Mouse (Mus musculus) forebrain, embryonic 11.5 days (tissue): ENCODE data around the gene Ano6. TPM values are rescaled to one million over a fixed set of nuclear protein-coding genes. Genes with fewer than 3 reads are reported as not detected.
A peak's percentile ranks its signal among the peaks of the same experiment; 100 is the strongest.

ENCODE experiments used
- ATAC-seq: fragments of 200-750 bp; cut with Nextera tagmentation; replicated peaks from 2 replicates; pipeline ENCODE4 v1.8.0; 2017; ENCODE audit warnings: moderate TSS enrichment; ENCODE audit not compliant: low FRiP score
- DNase-seq: peaks from one replicate; pipeline ENCODE4 v3.0.0-alpha.2; 2017; ENCODE audit warnings: low spot score
- H3K27ac ChIP-seq: fragments of 300-500 bp; sonication (generic); 2 replicates; pipeline ENCODE4 v1.5.1; 2014; ENCODE audit warnings: low read depth, low read length
- H3K27me3 ChIP-seq: fragments of 300-500 bp; sonication (generic); 2 replicates; pipeline ENCODE4 v1.6.1; 2014; ENCODE audit warnings: mild to moderate bottlenecking, low read length, mixed read lengths; ENCODE audit not compliant: control insufficient read depth, insufficient read depth
- H3K36me3 ChIP-seq: fragments of 300-500 bp; sonication (generic); 2 replicates; pipeline ENCODE4 v1.6.1; 2014; ENCODE audit warnings: mild to moderate bottlenecking, low read length, moderate library complexity, mixed read lengths; ENCODE audit not compliant: control insufficient read depth, insufficient read depth
- H3K4me1 ChIP-seq: fragments of 300-500 bp; sonication (generic); replicated peaks from 2 replicates; pipeline ENCODE4 v1.6.1; 2014; ENCODE audit warnings: low read length, mixed read lengths; ENCODE audit not compliant: control insufficient read depth, insufficient read depth
- H3K4me2 ChIP-seq: fragments of 300-500 bp; sonication (generic); 2 replicates; pipeline ENCODE4 v1.6.1; 2014; ENCODE audit warnings: low read depth, mild to moderate bottlenecking, low read length, moderate library complexity, mixed read lengths; ENCODE audit not compliant: severe bottlenecking
- H3K4me3 ChIP-seq: fragments of 300-500 bp; sonication (generic); 2 replicates; pipeline ENCODE4 v1.5.1; 2014; ENCODE audit warnings: low read depth, low read length
- H3K9ac ChIP-seq: fragments of 300-500 bp; sonication (generic); 2 replicates; pipeline ENCODE4 v1.6.1; 2014; ENCODE audit warnings: low read length
- H3K9me3 ChIP-seq: fragments of 300-500 bp; sonication (generic); 2 replicates; pipeline ENCODE4 v1.6.1; 2016; ENCODE audit warnings: low read length, mixed read lengths; ENCODE audit not compliant: control insufficient read depth
- WGBS: fragments of 180-500 bp; shearing (Covaris S2); extraction: QIAGEN DNeasy Blood & Tissue Kit; methylation state at CpG from one replicate; pipeline ENCODE4 v1.1.7; 2014; 5-methylcytosine and 5-hydroxymethylcytosine counted together
- polyA plus RNA-seq: library from polyadenylated mRNA; unstranded; fragments of >200 nt; fragmentation: Nextera tagmentation; extraction: Ambion mirVana; gene quantifications from 2 replicates; pipeline ENCODE4 v1.2.1, GENCODE M21; 2014

The Ano6 gene
- polyA plus RNA-seq, 1 experiment from 2014 or later: 40.3 TPM

DNA sequence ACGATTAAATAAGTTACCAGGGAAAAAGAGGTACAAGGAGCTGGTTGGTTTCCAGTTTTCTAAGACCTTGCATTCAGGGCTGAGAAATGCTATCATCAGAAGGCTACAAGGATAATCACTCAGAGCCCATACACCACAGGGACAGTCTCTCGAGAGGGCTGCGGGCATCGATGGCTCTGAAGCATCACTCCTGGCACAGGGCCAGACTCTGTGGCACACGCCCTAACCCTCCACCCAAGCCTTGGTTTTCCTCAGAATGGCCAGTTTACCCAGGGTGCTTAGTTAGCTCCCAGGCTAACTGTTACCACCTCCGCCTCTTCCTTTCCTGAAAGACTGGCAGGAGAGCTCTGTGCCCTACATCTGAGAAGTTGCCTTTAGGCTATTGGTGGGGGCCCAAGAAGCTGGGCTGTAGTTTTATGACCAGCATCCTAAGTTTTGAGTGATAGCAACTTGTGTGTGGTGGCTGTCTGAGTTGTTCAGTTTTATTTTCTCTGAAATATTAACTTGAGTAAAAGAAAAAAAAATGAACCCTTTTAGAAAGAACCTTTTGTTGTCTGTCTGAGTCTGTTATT, 57.9 kb downstream of the Ano6 start:
- Histone ChIP-seq H3K4me1 (no peaks in the 10 kb centered on the region), H3K9ac (no peak overlapping the region), H3K27me3 (no peaks in the 10 kb centered on the region), H3K36me3 (no peaks in the 10 kb centered on the region), H3K9me3 (no peaks in the 10 kb centered on the region), H3K27ac (no peak overlapping the region), H3K4me2 (no peak overlapping the region), H3K4me3 (no peak overlapping the region)
- ATAC-seq: no peak
- 90% methylated on average over 6 of the region's 6 CpGs for WGBS
- peak; percentile 50 for DNase-seq

- Histone ChIP-seq H3K36me3 (no peaks in the 10 kb centered on the region), H3K27me3 (no peaks in the 10 kb centered on the region), H3K4me3 (no peak overlapping the region), H3K4me2 (no peak overlapping the region), H3K9ac (no peak overlapping the region), H3K9me3 (no peaks in the 10 kb centered on the region), H3K27ac (no peak overlapping the region), H3K4me1 (no peaks in the 10 kb centered on the region)
- 71% methylated on average over 18 of the region's 18 CpGs for WGBS
- ATAC-seq (no peak), DNase-seq (no peak)
Observed at GRCm38 (mm10) chr15:95849513-95850411, 59.1 kb downstream of the Ano6 start.

DNA sequence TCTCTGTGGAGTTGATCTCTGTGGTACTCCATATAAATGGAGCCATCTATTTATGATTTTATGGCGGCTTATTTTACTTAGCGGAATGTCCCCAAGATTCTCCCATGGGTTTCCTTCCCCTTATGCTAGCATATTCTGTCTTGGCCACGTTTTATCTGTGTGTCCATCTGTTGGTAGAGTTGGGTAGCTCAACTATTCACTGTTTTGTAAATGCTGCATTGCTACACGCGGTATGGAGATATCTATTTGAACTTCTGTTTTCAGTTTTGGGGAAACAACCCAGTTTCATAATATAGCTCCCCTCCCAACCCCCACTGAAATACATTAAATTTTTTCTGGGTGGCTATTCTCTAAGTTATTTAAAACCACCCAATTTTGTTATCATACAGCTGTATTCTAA, 59.9 kb downstream of the Ano6 start:
- H3K27me3 ChIP-seq: no peaks in the 10 kb centered on the region
- no peaks in the 10 kb centered on the region for H3K9me3 ChIP-seq
- no peak overlapping the region for H3K27ac ChIP-seq
- no peak overlapping the region for H3K4me2 ChIP-seq
- DNase-seq (no peak), ATAC-seq (no peak)
- no peak overlapping the region for H3K4me3 ChIP-seq
- no peaks in the 10 kb centered on the region for H3K36me3 ChIP-seq
- no peaks in the 10 kb centered on the region for H3K4me1 ChIP-seq
- no peak overlapping the region for H3K9ac ChIP-seq
- 89% methylated on average over 5 of the region's 5 CpGs for WGBS

DNA sequence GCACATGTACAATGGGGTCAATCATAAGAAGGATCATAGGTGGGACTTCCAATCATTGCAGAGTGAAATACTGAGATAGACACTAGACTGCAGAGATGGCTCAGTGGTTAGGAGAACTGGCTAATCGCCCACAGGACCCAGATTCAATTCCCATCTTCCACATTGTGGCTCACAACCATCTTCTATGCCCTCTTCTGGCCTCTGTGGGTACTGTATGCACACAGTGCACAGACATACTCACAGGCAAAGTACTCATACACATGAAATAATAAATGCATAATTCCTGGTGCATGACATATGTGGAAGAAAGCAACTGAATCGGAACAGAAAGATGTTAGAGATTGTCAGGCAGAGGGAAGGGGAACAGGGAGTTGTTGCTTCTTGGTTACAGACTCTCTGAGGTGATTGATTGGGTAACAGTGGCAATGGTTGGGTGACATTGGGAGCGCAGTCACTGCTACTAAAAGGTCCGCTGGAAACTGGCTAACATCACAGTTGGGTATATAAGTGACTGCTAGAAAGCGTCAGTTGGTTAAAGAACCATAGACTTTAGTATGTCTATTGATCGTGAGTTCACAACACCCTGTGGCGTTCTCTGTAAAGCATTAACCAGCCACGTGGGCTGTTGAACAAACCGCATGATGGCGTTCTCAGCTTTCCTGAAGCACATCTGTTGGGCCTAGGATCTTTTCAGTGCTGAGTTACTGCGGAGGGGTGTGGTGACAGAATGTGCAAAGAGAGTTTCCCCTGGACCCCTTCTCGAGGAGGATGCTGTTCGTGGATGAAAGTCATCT, 64.6 kb downstream of the Ano6 start:
- DNase-seq (no peak), ATAC-seq (no peak)
- Histone ChIP-seq H3K27me3 (no peaks in the 10 kb centered on the region), H3K4me1 (no peaks in the 10 kb centered on the region), H3K4me2 (no peak overlapping the region), H3K9ac (no peak overlapping the region), H3K36me3 (no peaks in the 10 kb centered on the region), H3K4me3 (no peak overlapping the region), H3K9me3 (no peaks in the 10 kb centered on the region), H3K27ac (no peak overlapping the region)
- 91% methylated on average over 13 of the region's 13 CpGs for WGBS

- ATAC-seq: no peak
- 77% methylated on average over 7 of the region's 7 CpGs for WGBS
- H3K4me3 ChIP-seq: no peak overlapping the region
- no peaks in the 10 kb centered on the region for H3K36me3 ChIP-seq
- H3K9ac ChIP-seq: no peak overlapping the region
- no peak overlapping the region for H3K27ac ChIP-seq
- H3K27me3 ChIP-seq: no peaks in the 10 kb centered on the region
- no peaks in the 10 kb centered on the region for H3K4me1 ChIP-seq
- no peak for DNase-seq
- no peaks in the 10 kb centered on the region for H3K9me3 ChIP-seq
- no peak overlapping the region for H3K4me2 ChIP-seq
Observed at GRCm38 (mm10) chr15:95855953-95856352, 65.3 kb downstream of the Ano6 start.

GRCm38 (mm10) chr15:95856684-95857595, 66.3 kb downstream of the Ano6 start:
- 89% methylated on average over 8 of the region's 8 CpGs for WGBS
- H3K9me3 ChIP-seq: no peaks in the 10 kb centered on the region
- no peak overlapping the region for H3K4me3 ChIP-seq
- no peak overlapping the region for H3K4me2 ChIP-seq
- no peaks in the 10 kb centered on the region for H3K27me3 ChIP-seq
- H3K4me1 ChIP-seq: no peaks in the 10 kb centered on the region
- ATAC-seq (no peak), DNase-seq (no peak)
- H3K9ac ChIP-seq: no peak overlapping the region
- H3K36me3 ChIP-seq: no peaks in the 10 kb centered on the region
- no peak overlapping the region for H3K27ac ChIP-seq

DNA sequence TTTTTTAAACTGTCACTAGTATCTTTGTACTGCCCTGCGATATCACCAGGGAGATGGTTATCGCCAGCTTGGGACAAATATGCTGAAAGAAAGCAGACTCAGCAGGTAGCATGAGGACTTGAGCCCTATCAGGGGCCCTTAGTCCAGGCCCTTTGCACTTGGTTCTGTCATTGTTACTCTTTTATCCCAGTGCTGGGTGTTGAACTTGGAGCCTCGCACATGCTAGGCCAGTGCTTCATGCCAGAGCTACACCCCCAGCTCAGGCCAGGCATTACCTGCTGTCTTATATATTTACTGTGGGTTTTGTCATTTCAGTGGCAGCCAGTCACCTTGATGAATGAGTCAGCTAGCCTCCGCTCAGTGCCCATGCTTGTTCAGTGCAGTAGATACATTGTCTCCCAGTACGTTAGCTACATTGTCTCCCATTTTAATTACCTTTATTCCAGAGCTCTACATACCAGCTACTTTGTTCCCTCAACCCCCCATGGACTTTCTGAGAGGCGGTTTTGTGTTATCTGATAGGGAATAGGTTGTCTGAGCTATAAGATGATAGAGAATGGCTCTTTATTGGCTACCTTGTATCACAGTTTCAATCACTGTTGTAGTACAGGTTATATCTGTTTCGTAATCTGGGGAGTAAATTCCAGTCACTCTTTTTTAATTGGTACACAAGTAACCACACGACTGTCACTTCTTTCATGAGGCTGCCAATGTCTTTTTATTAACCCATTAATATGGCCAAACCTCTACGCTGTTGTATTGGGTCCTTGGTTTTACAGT, 68.4 kb downstream of the Ano6 start:
- H3K27me3 ChIP-seq: no peaks in the 10 kb centered on the region
- no peaks in the 10 kb centered on the region for H3K36me3 ChIP-seq
- 76% methylated on average over 9 of the region's 9 CpGs for WGBS
- no peak overlapping the region for H3K4me3 ChIP-seq
- H3K9ac ChIP-seq: no peak overlapping the region
- ATAC-seq (no peak), DNase-seq (no peak)
- no peak overlapping the region for H3K4me2 ChIP-seq
- H3K27ac ChIP-seq: no peak overlapping the region
- H3K4me1 ChIP-seq: no peaks in the 10 kb centered on the region
- H3K9me3 ChIP-seq: no peaks in the 10 kb centered on the region
